Mouse (Mus musculus) kidney, adult 2 months (tissue): ENCODE results near the gene Samhd1. TPM values are rescaled to one million over a fixed set of nuclear protein-coding genes. Genes with fewer than 3 reads are reported as not detected.

Source experiments
- DNase-seq: peaks from one replicate; pipeline ENCODE4 v3.0.0; 2021
- H3K27ac ChIP-seq: fragments of 200-500 bp; 2 replicates; pipeline ENCODE4 v1.5.1; 2012; ENCODE audit warnings: low read depth, low read length, control low read depth, inconsistent platforms; ENCODE audit not compliant: insufficient read depth
- H3K27me3 ChIP-seq: fragments of 200-500 bp; replicated peaks from 2 replicates; pipeline ENCODE4 v1.6.1; 2012; ENCODE audit warnings: mild to moderate bottlenecking, moderate library complexity, low read length, inconsistent platforms; ENCODE audit not compliant: control insufficient read depth, insufficient read depth
- H3K36me3 ChIP-seq: fragments of 200-500 bp; 2 replicates; pipeline ENCODE4 v1.6.1; 2012; ENCODE audit warnings: mild to moderate bottlenecking, moderate library complexity, low read length, inconsistent platforms; ENCODE audit not compliant: control insufficient read depth, insufficient read depth
- H3K4me1 ChIP-seq: fragments of 200-500 bp; 2 replicates; pipeline ENCODE4 v1.6.1; 2011; ENCODE audit warnings: low read length; ENCODE audit not compliant: control insufficient read depth, insufficient read depth
- H3K4me3 ChIP-seq: fragments of 200-500 bp; 2 replicates; pipeline ENCODE4 v1.5.1; 2011; ENCODE audit warnings: mild to moderate bottlenecking, low read depth, low read length, control low read depth; ENCODE audit not compliant: insufficient read depth
- CTCF ChIP-seq: fragments of 200-500 bp; conservative IDR thresholded peaks from 2 replicates; pipeline ENCODE4 v1.5.1; 2011; ENCODE audit warnings: low read depth, mild to moderate bottlenecking, control low read depth, low read length, moderate library complexity, mixed read lengths; ENCODE audit not compliant: insufficient read depth, insufficient read length
- POLR2A ChIP-seq: fragments of 200-500 bp; IDR thresholded peaks from one replicate; pipeline ENCODE4 v1.6.1; 2011; ENCODE audit warnings: low read depth, low read length, control low read depth
- WGBS: fragments of 180-500 bp; shearing (Covaris S2); methylation state at CpG from one replicate; pipeline ENCODE4 v1.1.7; 2018; 5-methylcytosine and 5-hydroxymethylcytosine counted together
- polyA plus RNA-seq: library from polyadenylated mRNA; depleted of rRNA; stranded (reverse); fragments of >200 nt; gene quantifications from 2 replicates; pipeline ENCODE4 v1.2.3, GENCODE M21; 2012

The Samhd1 gene
- polyA plus RNA-seq, 1 experiment: 23.5 TPM

DNA sequence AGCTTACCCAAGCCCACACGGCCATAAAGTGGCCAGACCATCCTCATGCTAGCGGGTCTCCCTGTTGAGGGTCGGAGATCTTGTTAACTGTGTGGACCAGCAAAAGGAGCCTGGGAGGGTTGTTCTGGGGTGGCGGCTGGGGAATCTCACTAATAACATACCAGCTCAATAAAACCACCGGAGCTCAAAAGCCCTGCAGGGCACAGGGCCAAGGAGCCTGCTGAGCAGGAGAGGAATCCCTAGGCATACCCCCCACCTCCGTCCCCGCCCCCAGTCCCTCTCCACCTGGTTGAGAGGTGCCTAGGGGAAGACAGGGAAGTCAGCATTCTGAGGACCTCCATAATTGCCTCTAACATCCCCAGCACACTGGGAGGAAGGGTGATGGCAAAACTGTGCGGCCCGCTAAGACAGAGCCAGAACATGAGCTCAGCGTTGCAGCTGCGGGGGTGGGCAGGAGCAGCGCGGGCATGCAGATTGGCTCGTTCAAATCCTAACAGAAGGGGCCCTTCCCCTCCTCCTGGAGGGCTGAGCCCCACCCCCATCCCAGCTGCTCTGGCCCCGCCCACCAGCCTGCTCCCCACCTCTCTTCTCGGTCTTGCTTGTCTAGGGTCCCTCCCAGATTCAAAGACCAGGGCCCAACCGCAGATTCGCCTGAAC is 76.6 kb downstream of the Samhd1 start:
- Histone ChIP-seq H3K4me3 (no peak overlapping the region), H3K36me3 (no peaks in the 10 kb centered on the region), H3K27me3 (no peaks in the 10 kb centered on the region), H3K27ac (no peak overlapping the region), H3K4me1 (peaks cover 5% of the 10 kb centered on the region; the same call in 1 of the 2 replicates)
- 27% methylated on average over 18 of the region's 18 CpGs for WGBS
- DNase-seq: peak; percentile 48
- no peak for TF ChIP-seq CTCF
- TF ChIP-seq POLR2A: no peak

DNA sequence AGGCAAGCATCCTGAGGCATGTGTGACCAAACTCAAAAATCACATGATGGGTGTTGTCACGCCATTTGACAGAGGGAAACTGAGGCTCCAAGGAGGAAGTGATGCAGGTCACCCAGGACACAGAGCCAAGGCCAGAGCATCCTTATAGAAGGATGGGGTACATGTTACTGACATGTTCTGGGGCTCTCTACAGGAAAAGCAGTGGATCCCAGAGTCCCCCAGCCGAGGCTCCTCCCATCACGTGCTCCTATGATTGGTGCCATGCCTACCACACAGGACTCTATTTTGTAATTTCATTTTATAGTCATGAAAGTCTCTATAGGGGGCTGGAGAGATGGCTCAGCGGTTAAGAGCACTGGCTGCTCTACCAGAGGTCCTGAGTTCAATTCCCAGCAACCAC is 77.3 kb downstream of the Samhd1 start:
- no peaks in the 10 kb centered on the region for H3K36me3 ChIP-seq
- H3K27me3 ChIP-seq: no peaks in the 10 kb centered on the region
- no peaks in the 10 kb centered on the region; the same call in 1 of the 2 replicates for H3K4me1 ChIP-seq
- TF ChIP-seq POLR2A: no peak
- no peak for TF ChIP-seq CTCF
- WGBS: 86% methylated on average over 4 of the region's 4 CpGs
- H3K4me3 ChIP-seq: no peak overlapping the region
- no peak for DNase-seq
- no peak overlapping the region for H3K27ac ChIP-seq

DNA sequence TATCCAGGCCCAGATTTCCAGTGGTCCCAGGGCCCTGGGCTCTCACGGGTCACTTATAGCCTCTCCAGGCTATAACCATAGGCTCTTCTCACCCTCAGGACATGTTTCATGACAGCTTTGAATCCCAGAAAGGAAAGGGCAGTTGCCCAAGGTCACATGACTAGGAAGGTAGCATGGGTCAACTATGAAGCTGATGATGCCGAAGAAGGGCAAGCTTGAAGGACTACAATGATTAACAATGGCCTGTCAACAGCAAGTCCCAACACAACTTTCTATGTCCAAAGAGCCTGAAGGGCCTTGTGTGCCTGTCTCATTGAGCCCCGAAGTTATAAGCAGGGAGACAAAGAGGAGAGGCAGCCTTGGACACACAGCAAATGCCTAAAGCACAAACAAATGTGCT is 77.9 kb downstream of the Samhd1 start:
- Histone ChIP-seq H3K36me3 (no peaks in the 10 kb centered on the region), H3K4me1 (no peaks in the 10 kb centered on the region; the same call in 1 of the 2 replicates), H3K27me3 (no peaks in the 10 kb centered on the region), H3K4me3 (no peak overlapping the region), H3K27ac (no peak overlapping the region)
- DNase-seq: no peak
- 73% methylated on average over 3 of the region's 3 CpGs for WGBS
- no peak for TF ChIP-seq POLR2A
- no peak for TF ChIP-seq CTCF

DNA sequence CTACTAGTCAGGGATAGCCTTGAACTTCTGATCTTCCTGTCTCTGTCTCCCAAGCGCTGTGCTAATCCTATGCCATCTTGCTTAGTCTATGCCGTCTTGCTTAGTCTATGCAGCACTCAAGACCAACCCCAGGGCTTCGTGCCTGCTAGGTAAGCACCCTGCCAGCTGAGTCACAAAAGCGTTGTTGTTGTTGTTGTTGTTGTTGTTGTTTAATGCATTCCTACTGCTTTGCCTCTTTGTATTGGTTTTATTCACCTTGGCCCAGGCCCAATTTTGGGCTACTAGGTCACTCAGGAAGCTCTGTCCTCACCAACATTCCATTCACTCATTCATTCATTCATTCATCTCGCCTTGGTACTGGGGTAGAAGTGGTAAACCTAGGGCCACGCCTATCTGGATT is 79.3 kb downstream of the Samhd1 start:
- no peak for TF ChIP-seq CTCF
- TF ChIP-seq POLR2A: no peak
- H3K36me3 ChIP-seq: no peaks in the 10 kb centered on the region
- H3K27me3 ChIP-seq: no peaks in the 10 kb centered on the region
- no peak for DNase-seq
- no peak overlapping the region for H3K27ac ChIP-seq
- H3K4me1 ChIP-seq: no peaks in the 10 kb centered on the region; the same call in 1 of the 2 replicates
- H3K4me3 ChIP-seq: no peak overlapping the region
- WGBS: 90% methylated on average over 6 of the region's 6 CpGs

DNA sequence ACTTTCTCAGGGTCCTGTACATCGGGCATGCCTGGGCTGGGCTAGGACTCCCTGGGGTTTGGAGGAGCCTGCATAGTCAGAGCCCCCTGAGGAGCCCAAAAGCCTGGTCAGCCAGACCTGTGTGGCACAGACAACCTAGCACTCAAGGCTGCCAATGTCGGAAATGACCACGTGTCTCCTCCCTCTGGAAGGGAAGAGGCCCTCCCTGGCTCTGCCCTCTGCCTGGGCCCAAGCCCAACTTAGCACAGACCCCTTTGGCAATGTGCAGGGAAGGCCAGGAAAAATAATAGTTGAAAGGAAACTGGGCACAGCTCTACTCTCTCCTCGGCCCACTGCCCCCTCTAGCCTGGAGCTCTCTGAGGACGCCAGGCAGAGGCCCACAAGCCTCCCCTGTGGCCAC is 80.2 kb downstream of the Samhd1 start:
- H3K4me3 ChIP-seq: no peak overlapping the region
- TF ChIP-seq CTCF (no peak), POLR2A (no peak)
- H3K4me1 ChIP-seq: no peaks in the 10 kb centered on the region; the same call in 1 of the 2 replicates
- peak; percentile 43 for DNase-seq
- no peaks in the 10 kb centered on the region for H3K36me3 ChIP-seq
- 50% methylated on average over 5 of the region's 5 CpGs for WGBS
- peak overlapping the region; percentile 47 for H3K27ac ChIP-seq
- no peaks in the 10 kb centered on the region for H3K27me3 ChIP-seq

DNA sequence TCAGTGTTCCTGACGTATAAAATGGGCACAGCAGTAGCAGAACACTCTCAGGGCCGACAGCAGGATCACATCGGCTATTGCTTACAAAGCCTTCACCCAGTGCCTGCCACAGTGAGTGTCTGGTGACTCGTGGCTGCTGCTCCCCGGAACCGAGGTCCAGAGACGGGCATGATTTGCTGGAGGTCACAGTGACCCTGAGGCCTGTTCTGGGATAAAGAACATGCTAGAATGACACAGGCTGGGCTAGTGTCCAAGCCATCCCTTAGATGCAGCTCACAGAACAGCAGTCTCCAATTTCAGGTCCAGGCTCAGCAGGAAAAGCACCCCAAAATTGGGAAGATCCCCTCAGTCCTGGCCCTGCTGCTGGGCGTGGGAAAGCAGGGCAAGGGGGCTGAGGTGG is 80.8 kb downstream of the Samhd1 start:
- H3K27me3 ChIP-seq: no peaks in the 10 kb centered on the region
- no peak for TF ChIP-seq CTCF
- TF ChIP-seq POLR2A: no peak
- no peak overlapping the region for H3K4me3 ChIP-seq
- DNase-seq: peak; percentile 47
- WGBS: 67% methylated on average over 8 of the region's 8 CpGs
- H3K36me3 ChIP-seq: no peaks in the 10 kb centered on the region
- no peaks in the 10 kb centered on the region; the same call in 1 of the 2 replicates for H3K4me1 ChIP-seq
- peak overlapping the region; percentile 47; the same call in 1 of the 2 replicates for H3K27ac ChIP-seq

DNA sequence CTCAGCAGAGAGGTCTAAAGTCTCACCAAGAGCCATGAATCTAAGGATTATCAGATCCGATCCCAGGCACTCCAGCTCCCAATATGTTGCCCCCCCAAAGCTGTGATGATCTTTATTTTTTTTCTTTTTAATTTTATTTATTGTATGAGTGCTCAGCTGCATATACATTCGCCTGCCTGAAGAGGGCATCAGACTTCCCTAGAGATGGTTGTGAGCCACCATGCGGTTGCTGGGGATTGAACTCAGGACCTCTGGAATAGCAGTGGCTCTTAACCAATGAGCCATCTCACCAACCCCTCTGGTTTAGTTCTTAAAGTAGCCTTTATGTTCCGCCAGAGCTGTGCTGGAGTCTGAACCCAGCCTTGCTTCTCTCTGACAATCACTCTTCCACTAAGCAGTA is 81.3 kb downstream of the Samhd1 start:
- 90% methylated on average over 4 of the region's 4 CpGs for WGBS
- Histone ChIP-seq H3K4me1 (no peaks in the 10 kb centered on the region; the same call in 1 of the 2 replicates), H3K4me3 (no peak overlapping the region), H3K27me3 (no peaks in the 10 kb centered on the region), H3K36me3 (no peaks in the 10 kb centered on the region), H3K27ac (no peak overlapping the region)
- no peak for DNase-seq
- TF ChIP-seq CTCF (0 out of 2 replicates have a peak, but pooled peaks have one; percentile 11), POLR2A (no peak)
